13 mouse cellular contexts compared by ENCODE assay signal in genomic region chr17:13546249-13546648, GRCm38 (mm10).
"Had no signal": no experiment of that assay in that cellular context is flagged by ENCODE, and none has a peak within 500 bp of the region (broad histone marks: within the 10 kb centered on the region; RNA-seq: fewer than 3 reads in every experiment).

No protein-coding gene starts in this region.

- ATAC-seq: intestine, postnatal 0 days; liver, embryonic 12.5 days had no signal

- DNase-seq: kidney, adult 2 months; kidney, postnatal 25 days; liver; lung, adult 18-20 months; lung, postnatal 10 days; lung, postnatal 36 days; midbrain, embryonic 14.5 days; right cerebral cortex, postnatal 14 days; thymus, adult 2 months; thymus, postnatal 14 days; thymus, postnatal 4 days had no signal
